Mouse (Mus musculus) spleen, adult 18-20 months (tissue): ENCODE measurements around the gene Prr11.

Experiments
- DNase-seq, 2 experiments: peaks; one replicate each; pipeline ENCODE4 v3.0.0; 2022; ENCODE audit warnings: mixed read lengths in 2 of 2

Gene Prr11

GRCm38 (mm10) chr11:87046968-87047367 is 61.5 kb downstream of the Prr11 start:
- DNase-seq = no peak

- DNase-seq = no peak
These were observed 65.5 kb downstream of the Prr11 start for GRCm38 (mm10) chr11:87043052-87043451.

GRCm38 (mm10) chr11:87039307-87039963 is 69.1 kb downstream of the Prr11 start:
- DNase-seq = peak in 1 of 2 experiments; percentile 8
